Mouse (Mus musculus) retina, postnatal 1 day (tissue): ENCODE results near the gene Mrps33.

Experiments
- DNase-seq: peaks from one replicate; pipeline ENCODE4 v3.0.0-alpha.2; 2012

The Mrps33 gene

DNA sequence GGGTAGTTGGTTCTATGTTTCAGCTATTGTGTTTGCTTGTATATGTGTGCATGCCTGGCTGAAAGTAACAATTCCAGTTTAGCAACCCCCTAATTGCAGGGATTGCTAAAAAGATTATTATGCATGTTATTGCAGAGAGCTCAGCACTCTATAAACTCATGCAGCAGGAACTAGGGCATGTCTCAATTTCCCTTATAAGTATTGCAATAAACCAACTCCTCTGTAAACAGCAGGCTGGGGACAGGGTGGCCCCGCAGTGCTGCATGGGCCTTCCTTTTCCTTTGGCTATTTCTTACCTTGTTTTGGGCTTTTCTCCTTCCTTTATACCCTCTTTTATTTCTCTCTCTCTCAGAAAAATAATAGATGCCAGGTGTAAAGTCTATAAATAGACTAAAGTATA lies 32.3 kb downstream of the Mrps33 start:
- DNase-seq, result no peak

- no peak for DNase-seq
These were observed 34.5 kb downstream of the Mrps33 start for GRCm38 (mm10) chr6:39776275-39776674.

- no peak for DNase-seq
These were observed 35.8 kb downstream of the Mrps33 start for GRCm38 (mm10) chr6:39775029-39775428.

GRCm38 (mm10) chr6:39757229-39757628 lies 53.6 kb downstream of the Mrps33 start:
- DNase-seq, result no peak
